Mouse (Mus musculus): ENCODE data around the gene Meis2. TPM values are rescaled to one million over a fixed set of nuclear protein-coding genes. Genes with fewer than 3 reads are reported as not detected.

The Meis2 gene
- total RNA-seq, 1 experiment = 12.4 TPM

GRCm38 (mm10) chr2:115854007-115854827 lies 211.4 kb downstream of the Meis2 start:
- no peak for DNase-seq (ENCODE audit: low read depth, low spot score)

GRCm38 (mm10) chr2:115853221-115853620 lies 212.4 kb downstream of the Meis2 start:
- DNase-seq (ENCODE audit: low read depth, low spot score) = no peak
- Histone ChIP-seq H3K4me1 (ENCODE audit: control insufficient read depth in 2 of 2, insufficient read depth in 2 of 2, low read length in 2 of 2, poor library complexity in 1 of 2) (no peaks in the 10 kb centered on the region), H3K9me3 (ENCODE audit: control insufficient read depth, insufficient read depth, low read depth, low read length) (no peaks in the 10 kb centered on the region), H3K9ac (ENCODE audit: insufficient read depth, low read depth, low read length, poor library complexity, severe bottlenecking) (no peak overlapping the region), H3K36me3 (ENCODE audit: control insufficient read depth, insufficient read depth, low read length, poor library complexity, severe bottlenecking) (no peaks in the 10 kb centered on the region), H3K4me3 (ENCODE audit: insufficient read depth in 1 of 2, low read depth in 1 of 2, low read length in 2 of 2, poor library complexity in 1 of 2, severe bottlenecking in 1 of 2) (no peak overlapping the region), H3K27ac (ENCODE audit: insufficient read depth, low read depth, low read length, poor library complexity, severe bottlenecking) (no peak overlapping the region)
- TF ChIP-seq ZNF384 (IDR thresholded peaks at IDR 0.05; ENCODE audit: low read depth, low read length) (no peak), HCFC1 (IDR thresholded peaks at IDR 0.05; ENCODE audit: borderline replicate concordance, insufficient read depth, low read length) (no peak), ZC3H11A (IDR thresholded peaks at IDR 0.05; ENCODE audit: borderline replicate concordance, low read depth, low read length) (no peak), CHD2 (IDR thresholded peaks at IDR 0.05; ENCODE audit: low read depth, low read length) (no peak), MAFK (IDR thresholded peaks at IDR 0.05; ENCODE audit: insufficient read depth, low read depth, low read length) (no peak)
- in situ Hi-C loops (cut with MboI; ENCODE audit: low sequenced_read_pairs in 2 of 2, unreplicated experiment in 2 of 2) = loop anchor here in 1 of 2 experiments (10.0 kb wide), 1 partner anchor 702 kb away; no protein-coding TSS in a partner anchor

More at GRCm38 (mm10) chr2:115854007-115854827, 211.4 kb downstream of the Meis2 start:
- Histone ChIP-seq H3K36me3 (ENCODE audit: control insufficient read depth, insufficient read depth, low read length, poor library complexity, severe bottlenecking) (no peaks in the 10 kb centered on the region), H3K9me3 (ENCODE audit: control insufficient read depth, insufficient read depth, low read depth, low read length) (no peaks in the 10 kb centered on the region), H3K4me3 (ENCODE audit: insufficient read depth in 1 of 2, low read depth in 1 of 2, low read length in 2 of 2, poor library complexity in 1 of 2, severe bottlenecking in 1 of 2) (no peak overlapping the region), H3K4me1 (ENCODE audit: control insufficient read depth in 2 of 2, insufficient read depth in 2 of 2, low read length in 2 of 2, poor library complexity in 1 of 2) (no peaks in the 10 kb centered on the region), H3K27ac (ENCODE audit: insufficient read depth, low read depth, low read length, poor library complexity, severe bottlenecking) (no peak overlapping the region), H3K9ac (ENCODE audit: insufficient read depth, low read depth, low read length, poor library complexity, severe bottlenecking) (no peak overlapping the region)
- TF ChIP-seq HCFC1 (IDR thresholded peaks at IDR 0.05; ENCODE audit: borderline replicate concordance, insufficient read depth, low read length) (no peak), CHD2 (IDR thresholded peaks at IDR 0.05; ENCODE audit: low read depth, low read length) (no peak), ZNF384 (IDR thresholded peaks at IDR 0.05; ENCODE audit: low read depth, low read length) (no peak), ZC3H11A (IDR thresholded peaks at IDR 0.05; ENCODE audit: borderline replicate concordance, low read depth, low read length) (no peak), MAFK (IDR thresholded peaks at IDR 0.05; ENCODE audit: insufficient read depth, low read depth, low read length) (no peak)
- in situ Hi-C loops (cut with MboI; ENCODE audit: low sequenced_read_pairs in 2 of 2, unreplicated experiment in 2 of 2) = loop anchor here in 1 of 2 experiments (10.0 kb wide), 1 partner anchor 701 kb away; no protein-coding TSS in a partner anchor

- DNase-seq (ENCODE audit: low read depth, low spot score) = no peak
- no peaks in the 10 kb centered on the region for H3K4me1 ChIP-seq (ENCODE audit: control insufficient read depth in 2 of 2, insufficient read depth in 2 of 2, low read length in 2 of 2, poor library complexity in 1 of 2)
- H3K4me3 ChIP-seq (ENCODE audit: insufficient read depth in 1 of 2, low read depth in 1 of 2, low read length in 2 of 2, poor library complexity in 1 of 2, severe bottlenecking in 1 of 2) = peak overlapping the region; percentile 21 to 51; a peak in 3 of 4 replicates
- in situ Hi-C loops (cut with MboI; ENCODE audit: low sequenced_read_pairs in 2 of 2, unreplicated experiment in 2 of 2) = loop anchor here in 1 of 2 experiments (10.0 kb wide), 1 partner anchor 702 kb away; no protein-coding TSS in a partner anchor
- no peaks in the 10 kb centered on the region for H3K36me3 ChIP-seq (ENCODE audit: control insufficient read depth, insufficient read depth, low read length, poor library complexity, severe bottlenecking)
- H3K27ac ChIP-seq (ENCODE audit: insufficient read depth, low read depth, low read length, poor library complexity, severe bottlenecking) = no peak overlapping the region
- no peaks in the 10 kb centered on the region for H3K9me3 ChIP-seq (ENCODE audit: control insufficient read depth, insufficient read depth, low read depth, low read length)
- TF ChIP-seq CHD2 (IDR thresholded peaks at IDR 0.05; ENCODE audit: low read depth, low read length) (no peak), HCFC1 (IDR thresholded peaks at IDR 0.05; ENCODE audit: borderline replicate concordance, insufficient read depth, low read length) (no peak), ZC3H11A (IDR thresholded peaks at IDR 0.05; ENCODE audit: borderline replicate concordance, low read depth, low read length) (no peak), MAFK (IDR thresholded peaks at IDR 0.05; ENCODE audit: insufficient read depth, low read depth, low read length) (no peak), ZNF384 (IDR thresholded peaks at IDR 0.05; ENCODE audit: low read depth, low read length) (no peak)
- no peak overlapping the region for H3K9ac ChIP-seq (ENCODE audit: insufficient read depth, low read depth, low read length, poor library complexity, severe bottlenecking)
Observed at GRCm38 (mm10) chr2:115852615-115853014, 213.0 kb downstream of the Meis2 start.

GRCm38 (mm10) chr2:115852109-115852508 lies 213.5 kb downstream of the Meis2 start:
- no peak for TF ChIP-seq HCFC1 (IDR thresholded peaks at IDR 0.05; ENCODE audit: borderline replicate concordance, insufficient read depth, low read length)
- TF ChIP-seq ZNF384 (IDR thresholded peaks at IDR 0.05; ENCODE audit: low read depth, low read length) = no peak
- TF ChIP-seq MAFK (IDR thresholded peaks at IDR 0.05; ENCODE audit: insufficient read depth, low read depth, low read length) = no peak
- TF ChIP-seq CHD2 (IDR thresholded peaks at IDR 0.05; ENCODE audit: low read depth, low read length) = no peak
- TF ChIP-seq ZC3H11A (IDR thresholded peaks at IDR 0.05; ENCODE audit: borderline replicate concordance, low read depth, low read length) = no peak
- in situ Hi-C loops (cut with MboI; ENCODE audit: low sequenced_read_pairs in 2 of 2, unreplicated experiment in 2 of 2) = loop anchor here in 1 of 2 experiments (10.0 kb wide), 1 partner anchor 703 kb away; no protein-coding TSS in a partner anchor
- no peaks in the 10 kb centered on the region for H3K36me3 ChIP-seq (ENCODE audit: control insufficient read depth, insufficient read depth, low read length, poor library complexity, severe bottlenecking)
- H3K4me1 ChIP-seq (ENCODE audit: control insufficient read depth in 2 of 2, insufficient read depth in 2 of 2, low read length in 2 of 2, poor library complexity in 1 of 2) = no peaks in the 10 kb centered on the region
- no peak overlapping the region for H3K27ac ChIP-seq (ENCODE audit: insufficient read depth, low read depth, low read length, poor library complexity, severe bottlenecking)
- no peak overlapping the region for H3K4me3 ChIP-seq (ENCODE audit: insufficient read depth in 1 of 2, low read depth in 1 of 2, low read length in 2 of 2, poor library complexity in 1 of 2, severe bottlenecking in 1 of 2)
- no peak for DNase-seq (ENCODE audit: low read depth, low spot score)
- H3K9ac ChIP-seq (ENCODE audit: insufficient read depth, low read depth, low read length, poor library complexity, severe bottlenecking) = no peak overlapping the region
- no peaks in the 10 kb centered on the region for H3K9me3 ChIP-seq (ENCODE audit: control insufficient read depth, insufficient read depth, low read depth, low read length)

Measured in ES-E14 (cell line).